Mouse (Mus musculus): ENCODE results near the gene Gabpb2.

Gabpb2 gene

GRCm38 (mm10) chr3:95194721-95195135 is 23.0 kb downstream of the Gabpb2 start:
- no peak for DNase-seq (ENCODE audit: low spot score in 2 of 2)

GRCm38 (mm10) chr3:95186888-95187287 is 30.8 kb downstream of the Gabpb2 start:
- no peak for DNase-seq (ENCODE audit: low spot score in 2 of 2)

- DNase-seq (ENCODE audit: low spot score in 2 of 2), result no peak
Measured at GRCm38 (mm10) chr3:95186100-95186499, 31.6 kb downstream of the Gabpb2 start.

GRCm38 (mm10) chr3:95184796-95185577 is 32.7 kb downstream of the Gabpb2 start:
- no peak for DNase-seq (ENCODE audit: low spot score in 2 of 2)

DNA sequence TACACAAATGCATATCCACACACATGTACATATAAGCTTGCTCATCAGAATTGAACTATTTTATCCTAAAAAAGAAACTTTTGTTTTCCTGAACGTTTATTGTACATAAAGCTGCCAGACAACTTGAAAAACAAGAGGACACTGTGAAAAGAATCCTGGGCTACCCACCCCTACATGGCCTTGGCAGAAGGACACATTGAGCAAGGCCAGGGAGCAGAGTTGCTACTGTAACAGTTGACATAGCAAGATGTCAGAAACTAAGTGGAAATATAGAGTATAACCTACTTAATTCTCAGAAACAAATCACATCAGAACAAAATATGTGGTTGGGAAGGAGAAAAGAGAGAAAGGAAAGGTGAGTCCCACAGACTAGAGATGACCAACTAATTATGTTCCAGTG is 35.9 kb downstream of the Gabpb2 start:
- DNase-seq (ENCODE audit: low spot score in 2 of 2), result no peak

DNA sequence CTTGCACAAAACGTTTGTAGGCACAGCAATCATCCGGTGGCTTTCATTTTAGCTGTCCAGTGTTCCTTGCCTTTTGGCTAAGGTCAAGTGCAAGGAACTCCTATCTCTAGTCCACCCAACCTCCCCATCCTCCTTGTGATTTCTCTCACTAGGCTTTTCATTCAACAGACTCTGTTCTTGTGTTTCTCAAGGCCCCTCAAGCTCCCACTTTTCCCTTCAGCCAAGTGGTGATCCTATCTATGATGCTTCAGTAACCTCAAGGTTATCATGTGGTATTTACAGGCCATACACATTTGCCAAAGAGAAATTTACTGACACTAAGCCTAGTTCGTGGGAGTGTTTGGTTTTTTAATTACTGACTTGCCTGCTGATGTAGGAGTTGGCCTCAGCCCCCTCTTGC is 37.8 kb downstream of the Gabpb2 start:
- DNase-seq (ENCODE audit: low spot score in 2 of 2), result no peak

DNA sequence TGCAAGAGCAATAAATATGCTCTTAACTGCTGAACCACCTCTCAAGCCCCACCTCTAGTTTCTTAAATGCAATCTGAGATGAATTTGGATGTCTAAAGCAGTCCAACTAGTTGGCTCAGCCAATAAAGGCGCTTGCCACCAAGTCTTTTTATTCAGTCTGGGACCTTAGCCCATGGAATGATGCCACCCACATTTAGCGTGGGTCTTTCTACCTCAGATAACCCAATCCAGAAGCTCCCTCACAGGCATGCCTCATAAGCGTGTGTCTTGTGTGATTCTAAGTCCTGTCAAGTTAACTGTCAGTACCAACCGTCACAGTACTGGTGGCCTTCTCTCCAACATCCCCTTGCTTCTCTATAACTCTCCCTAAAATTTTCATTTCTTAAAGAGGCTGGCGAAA is 38.8 kb downstream of the Gabpb2 start:
- DNase-seq (ENCODE audit: low spot score in 2 of 2), result no peak

DNA sequence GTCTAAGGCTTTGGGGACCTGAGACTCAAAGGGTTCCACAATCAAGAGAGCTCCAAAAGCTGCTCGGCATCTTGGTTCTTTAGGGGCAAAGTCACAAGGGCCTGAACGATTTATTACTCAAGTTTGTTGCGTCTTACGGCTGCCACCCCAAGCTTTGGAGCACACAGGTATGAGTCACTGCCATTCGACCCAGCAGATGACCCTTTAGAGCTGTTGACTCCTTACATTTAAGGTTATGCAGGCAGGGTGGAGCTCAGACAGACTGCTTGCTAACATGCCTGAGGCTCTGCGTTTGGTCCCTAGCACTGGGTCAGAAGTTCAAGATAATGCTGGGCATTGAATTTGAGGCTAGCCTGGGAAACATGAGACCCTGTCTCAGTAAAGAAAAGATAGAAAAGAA is 40.1 kb downstream of the Gabpb2 start:
- no peak for DNase-seq (ENCODE audit: low spot score in 2 of 2)

- no peak for DNase-seq (ENCODE audit: low spot score in 2 of 2)
Measured at GRCm38 (mm10) chr3:95176500-95176899, 41.2 kb downstream of the Gabpb2 start.

- peak; percentile 72 to 87 for DNase-seq (ENCODE audit: low spot score in 2 of 2)
Measured at GRCm38 (mm10) chr3:95174011-95174592, 43.6 kb downstream of the Gabpb2 start.

- DNase-seq (ENCODE audit: low spot score in 2 of 2), result peak in 1 of 2 experiments; percentile 35
Measured at GRCm38 (mm10) chr3:95173256-95173949, 44.3 kb downstream of the Gabpb2 start.

DNA sequence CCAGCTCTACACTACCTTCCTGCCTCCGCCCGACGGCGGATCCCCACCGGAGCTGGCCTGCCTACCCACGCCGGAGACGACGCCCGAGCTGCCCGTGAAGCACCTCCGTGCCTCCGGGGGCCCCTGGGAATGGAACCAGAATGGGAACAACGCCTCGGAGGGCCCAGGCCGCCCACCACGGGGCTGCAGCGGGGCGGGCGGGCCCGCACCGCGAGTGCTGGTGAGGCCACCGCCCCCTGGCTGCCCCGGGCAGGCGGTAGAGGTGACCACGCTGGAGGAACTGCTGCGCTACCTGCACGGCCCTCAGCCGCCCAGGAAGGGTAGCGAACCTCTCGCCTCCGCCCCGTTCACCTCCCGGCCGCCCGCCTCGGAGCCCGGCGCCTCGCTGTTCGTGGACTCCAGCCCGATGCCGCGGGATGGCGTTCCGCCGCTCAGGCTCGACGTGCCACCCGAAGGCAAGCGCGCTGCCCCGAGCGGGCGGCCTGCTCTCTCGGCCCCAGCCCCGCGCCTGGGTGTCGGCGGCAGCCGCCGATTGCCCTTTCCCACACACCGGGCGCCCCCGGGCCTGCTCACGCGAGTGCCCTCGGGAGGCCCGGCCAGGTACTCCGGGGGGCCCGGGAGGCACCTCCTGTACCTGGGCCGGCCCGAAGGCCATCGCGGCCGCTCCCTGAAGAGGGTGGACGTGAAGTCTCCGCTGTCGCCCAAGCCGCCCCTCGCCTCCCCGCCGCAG is 45.0 kb downstream of the Gabpb2 start:
- DNase-seq (ENCODE audit: low spot score in 2 of 2), result no peak

DNA sequence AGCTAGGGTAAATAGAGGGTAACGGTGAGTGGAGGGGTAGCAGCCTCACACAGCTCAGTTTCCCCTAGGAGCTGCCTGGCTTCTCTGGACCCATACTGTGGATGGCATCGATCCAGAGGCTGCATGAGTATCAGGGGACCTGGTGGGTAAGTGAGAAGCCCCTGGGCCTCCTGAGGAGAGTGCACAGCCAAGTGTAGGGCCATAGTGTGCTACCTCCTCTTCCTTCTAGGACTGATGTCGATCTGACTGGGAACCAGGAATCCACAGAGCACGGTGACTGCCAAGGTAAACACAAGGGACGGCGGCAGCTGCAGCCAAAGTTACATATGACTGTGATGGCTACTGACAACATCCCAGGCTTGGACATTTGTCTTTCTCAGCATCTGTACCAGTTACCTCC is 46.6 kb downstream of the Gabpb2 start:
- no peak for DNase-seq (ENCODE audit: low spot score in 2 of 2)

- DNase-seq (ENCODE audit: low spot score in 2 of 2), result no peak
Measured at GRCm38 (mm10) chr3:95169996-95170395, 47.7 kb downstream of the Gabpb2 start.

DNA sequence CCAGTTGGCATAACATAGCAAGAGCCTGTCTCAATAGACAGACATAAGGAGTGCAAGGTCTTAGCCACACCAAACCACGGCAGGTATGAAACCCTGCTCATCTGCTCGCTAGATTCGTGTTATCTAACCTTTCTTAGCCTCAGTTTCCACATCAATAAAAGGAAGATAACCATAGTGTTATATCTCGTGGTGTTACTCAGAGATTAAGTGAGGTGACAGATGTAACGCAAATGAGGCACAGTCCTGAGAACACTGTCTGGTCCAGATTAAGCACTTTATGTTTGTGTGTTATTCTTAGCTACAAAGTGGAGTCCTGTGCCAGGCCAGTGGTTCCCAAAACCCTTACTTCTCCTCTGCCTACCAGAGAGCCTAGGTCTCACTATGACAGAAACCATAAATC is 52.9 kb downstream of the Gabpb2 start:
- no peak for DNase-seq (ENCODE audit: low spot score in 2 of 2)

GRCm38 (mm10) chr3:95164256-95164550 is 53.5 kb downstream of the Gabpb2 start:
- DNase-seq (ENCODE audit: low spot score in 2 of 2), result no peak

- DNase-seq (ENCODE audit: low spot score in 2 of 2), result no peak
Measured at GRCm38 (mm10) chr3:95163419-95164255, 54.1 kb downstream of the Gabpb2 start.

GRCm38 (mm10) chr3:95162345-95162628 is 55.4 kb downstream of the Gabpb2 start:
- no peak for DNase-seq (ENCODE audit: low spot score in 2 of 2)

GRCm38 (mm10) chr3:95161618-95162344 is 55.9 kb downstream of the Gabpb2 start:
- DNase-seq (ENCODE audit: low spot score in 2 of 2), result no peak

DNA sequence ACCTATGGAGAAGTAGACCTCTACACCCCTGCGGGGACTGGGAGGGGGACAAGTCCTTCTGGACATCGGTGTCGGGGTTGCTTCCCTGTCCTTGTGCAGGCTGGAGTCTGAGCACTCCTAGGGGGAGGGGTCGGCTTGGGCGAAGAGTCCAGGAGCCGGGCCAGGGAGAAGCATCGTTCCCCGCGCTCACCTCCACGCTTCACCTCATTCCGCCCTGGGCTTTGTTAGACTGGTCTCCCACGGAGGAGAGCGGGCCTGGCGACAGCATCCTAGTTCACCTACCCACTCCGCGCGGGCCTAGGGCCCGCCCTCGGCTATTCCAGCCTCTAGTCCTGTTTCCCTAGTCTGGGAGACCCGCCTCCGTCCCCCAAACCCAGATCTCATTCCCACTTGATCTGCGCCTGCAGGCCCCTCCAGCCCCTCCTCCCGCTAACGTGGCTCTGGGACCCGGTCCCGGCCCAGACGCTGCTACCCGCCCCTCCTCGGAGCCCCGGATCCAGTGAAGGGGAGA is 56.6 kb downstream of the Gabpb2 start:
- DNase-seq (ENCODE audit: low spot score in 2 of 2), result no peak

All from urinary bladder, adult 18-20 months (tissue).